Mouse (Mus musculus) cortical plate, adult 2 months (tissue): ENCODE measurements around the gene Bicd1. TPM values are rescaled to one million over a fixed set of nuclear protein-coding genes. Genes with fewer than 3 reads are reported as not detected.
"Not testable (repeated sequence)": the region's sequence is repeated elsewhere in the genome, so short reads cannot be mapped to it uniquely, and the experiment has no call there.

Experiments
- H3K27ac ChIP-seq: fragments of 200-500 bp; 2 replicates; pipeline ENCODE4 v1.5.1; 2012; ENCODE audit warnings: low read length, control low read depth, inconsistent platforms; ENCODE audit not compliant: insufficient read depth
- H3K4me1 ChIP-seq: fragments of 200-500 bp; 2 replicates; pipeline ENCODE4 v1.6.1; 2011; ENCODE audit warnings: low read length; ENCODE audit not compliant: control insufficient read depth, insufficient read depth
- H3K4me3 ChIP-seq: fragments of 200-500 bp; 2 replicates; pipeline ENCODE4 v1.5.1; 2011; ENCODE audit warnings: mild to moderate bottlenecking, low read length, control low read depth; ENCODE audit not compliant: insufficient read depth
- CTCF ChIP-seq: fragments of 200-500 bp; IDR thresholded peaks from 2 replicates; pipeline ENCODE4 v1.5.1; 2011; ENCODE audit warnings: mild to moderate bottlenecking, control low read depth, low read length; ENCODE audit not compliant: insufficient read depth; ENCODE audit errors: extremely low read depth
- POLR2A ChIP-seq: fragments of 200-500 bp; IDR thresholded peaks from 2 replicates; pipeline ENCODE4 v1.6.1; 2011; ENCODE audit warnings: mild to moderate bottlenecking, low read length, control low read depth; ENCODE audit not compliant: insufficient read depth; ENCODE audit errors: extremely low read depth
- polyA plus RNA-seq: library from polyadenylated mRNA; depleted of rRNA; stranded (reverse); fragments of >200 nt; gene quantifications from 2 replicates; pipeline ENCODE4 v1.2.3, GENCODE M21; 2012; rRNA removed

Bicd1 gene
- 21.1 and 21.9 TPM in 2 replicates for polyA plus RNA-seq

DNA sequence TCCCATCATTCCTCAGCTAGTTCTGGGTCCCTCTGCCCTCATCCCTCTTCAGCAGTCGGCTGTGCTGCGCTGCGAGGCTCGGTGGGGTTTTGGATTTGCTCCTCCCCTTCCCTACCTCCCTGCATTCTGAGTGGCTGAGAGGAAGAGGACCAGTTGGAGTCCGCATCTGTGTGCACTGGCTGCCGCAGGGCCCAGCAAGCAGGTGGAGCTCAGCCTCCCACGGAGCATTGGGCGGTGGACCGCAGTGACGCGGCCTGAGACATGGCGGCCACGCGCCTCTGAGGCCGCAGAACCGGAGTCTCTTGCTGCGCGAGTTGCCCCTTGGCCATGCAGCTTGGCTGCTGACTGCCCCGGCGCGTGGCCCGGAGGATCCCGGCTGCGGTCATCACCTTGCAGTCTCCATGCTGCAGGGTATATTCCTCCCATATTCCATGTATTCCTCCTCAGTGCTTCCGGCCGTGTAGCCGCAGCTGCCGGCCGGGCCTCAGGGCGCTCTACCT lies at the start of gene Bicd1:
Gene Bicd1 (plus strand): TSS at position 54 of the 500 bp plus-strand sequence.
- Histone ChIP-seq H3K4me3 (peak within 1 kb of the TSS; percentile 84), H3K27ac (peak within 1 kb of the TSS; percentile 56), H3K4me1 (no peaks in the 10 kb centered on the region)
- TF ChIP-seq POLR2A: peak; percentile 98
- no peak for TF ChIP-seq CTCF

DNA sequence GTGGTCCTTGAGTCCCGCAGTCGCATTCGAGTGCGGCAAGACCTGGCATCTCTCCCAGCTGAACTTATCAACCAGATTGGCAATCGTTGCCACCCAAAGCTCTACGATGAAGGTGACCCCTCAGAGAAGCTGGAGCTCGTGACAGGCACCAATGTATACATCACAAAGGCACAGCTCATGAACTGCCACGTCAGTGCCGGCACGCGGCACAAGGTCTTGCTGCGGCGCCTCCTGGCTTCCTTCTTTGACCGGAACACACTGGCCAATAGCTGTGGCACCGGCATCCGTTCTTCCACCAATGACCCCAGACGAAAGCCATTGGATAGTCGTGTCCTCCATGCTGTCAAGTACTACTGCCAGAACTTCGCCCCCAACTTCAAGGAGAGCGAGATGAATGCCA lies 46.2 kb upstream of the Bicd1 start:
- H3K4me1 ChIP-seq, H3K27ac ChIP-seq, H3K4me3 ChIP-seq: not testable (repeated sequence)

DNA sequence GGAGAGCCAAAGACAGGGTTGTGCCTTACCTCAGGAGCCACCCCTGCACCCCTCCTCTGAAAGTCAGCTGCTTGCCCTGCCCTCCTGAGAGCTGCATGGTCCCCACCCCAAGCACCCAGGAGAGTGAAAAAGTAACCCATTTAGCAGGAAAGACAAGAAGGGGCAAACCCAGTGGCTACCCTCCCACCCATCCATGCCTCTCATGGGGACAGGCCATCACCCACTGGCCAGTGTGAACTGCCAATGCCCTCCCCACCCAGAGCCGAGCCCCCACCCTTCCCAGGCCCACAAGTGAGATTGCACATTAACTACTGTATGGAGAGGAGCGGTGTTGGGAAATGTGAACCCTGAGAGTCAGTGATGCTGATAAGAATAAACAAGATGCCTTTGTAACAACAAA lies 42.7 kb upstream of the Bicd1 start:
- H3K4me3 ChIP-seq, H3K4me1 ChIP-seq, H3K27ac ChIP-seq: not testable (repeated sequence)

DNA sequence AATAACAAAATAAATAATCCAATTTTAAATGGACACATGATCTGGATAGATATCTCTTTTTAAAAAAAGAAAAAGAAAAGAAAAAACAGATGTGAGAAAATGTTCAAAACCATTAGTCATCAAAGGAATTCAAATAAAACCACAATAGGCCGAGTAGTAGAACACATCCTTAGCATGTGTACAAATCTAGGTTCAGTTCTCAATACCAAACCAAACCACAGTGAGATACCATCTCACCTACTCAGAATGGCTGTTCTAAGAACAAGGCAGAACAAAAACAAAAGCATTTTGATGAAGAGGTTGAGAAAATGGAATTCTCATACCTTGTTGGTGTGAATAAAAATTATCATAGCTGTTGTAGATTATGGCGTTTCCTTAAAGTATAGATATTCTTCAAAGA lies 42.3 kb upstream of the Bicd1 start:
- no peak for TF ChIP-seq POLR2A
- no peak for TF ChIP-seq CTCF
- no peak overlapping the region for H3K4me3 ChIP-seq
- H3K27ac ChIP-seq: no peak overlapping the region
- no peaks in the 10 kb centered on the region for H3K4me1 ChIP-seq

DNA sequence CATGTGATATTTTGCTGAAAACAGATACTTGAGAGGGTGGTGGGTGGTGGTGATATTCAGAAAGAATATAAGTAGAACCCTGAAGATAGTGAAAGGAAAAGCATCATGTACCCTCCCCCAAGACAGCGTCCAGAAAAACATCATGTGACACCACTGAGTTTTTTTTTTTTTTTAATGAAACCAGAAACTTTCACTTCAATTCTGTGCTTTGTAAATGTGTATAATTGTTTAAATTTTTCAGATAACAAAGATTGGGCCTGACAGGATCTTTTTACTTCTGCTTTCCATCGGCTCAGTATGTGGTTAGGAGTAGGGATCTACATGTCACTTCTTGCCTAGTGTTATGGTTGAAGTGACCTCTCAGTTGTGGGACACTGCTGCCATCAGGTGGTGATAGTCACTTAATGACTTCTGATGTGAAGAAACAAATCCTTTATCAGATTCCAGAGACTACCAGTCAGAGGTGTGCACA lies 33.7 kb upstream of the Bicd1 start:
- Histone ChIP-seq H3K4me1 (no peaks in the 10 kb centered on the region), H3K4me3 (no peak overlapping the region), H3K27ac (no peak overlapping the region)
- TF ChIP-seq POLR2A: no peak
- peak; percentile 55 for TF ChIP-seq CTCF

DNA sequence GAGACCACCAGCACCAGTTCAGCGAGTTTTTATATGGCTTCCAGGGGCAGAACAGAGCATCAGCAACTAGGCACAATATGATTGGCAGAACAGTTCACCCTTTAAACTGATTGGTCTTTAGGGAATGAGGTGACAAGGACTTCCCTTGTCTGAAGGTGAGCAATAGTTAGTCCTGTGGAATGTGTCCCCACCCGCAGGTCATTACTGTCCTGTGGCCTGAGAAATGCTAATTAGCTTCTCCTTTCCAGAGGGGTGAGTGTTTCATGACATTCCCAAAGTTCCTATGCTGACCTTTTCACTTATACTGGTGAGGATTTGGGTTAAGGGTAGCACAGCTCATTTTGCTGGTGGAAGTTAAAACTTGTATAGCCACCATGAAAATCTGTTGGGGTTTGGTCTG lies 25.2 kb upstream of the Bicd1 start:
- TF ChIP-seq POLR2A (no peak), CTCF (no peak)
- Histone ChIP-seq H3K4me3 (no peak overlapping the region), H3K27ac (no peak overlapping the region), H3K4me1 (no peaks in the 10 kb centered on the region)

DNA sequence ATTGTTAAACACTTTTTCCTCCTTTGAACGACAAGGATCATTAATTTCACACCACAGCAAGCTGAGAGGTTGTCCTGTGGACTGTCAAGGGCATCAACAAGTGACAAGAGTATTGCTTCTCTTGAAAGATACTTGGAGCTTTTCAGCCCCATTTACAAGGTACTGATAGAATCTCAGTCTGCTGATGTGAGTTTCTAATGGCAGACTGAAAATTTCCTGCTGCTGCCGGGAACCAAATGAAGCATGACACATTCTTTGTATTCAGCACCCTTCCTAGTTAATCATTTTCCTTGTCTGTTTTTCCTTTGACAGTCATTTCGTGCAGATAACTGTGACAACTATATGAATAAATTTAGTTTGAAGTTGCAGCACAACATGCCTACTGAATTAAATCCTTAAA lies 22.3 kb upstream of the Bicd1 start:
- no peak overlapping the region for H3K4me3 ChIP-seq
- no peaks in the 10 kb centered on the region for H3K4me1 ChIP-seq
- no peak for TF ChIP-seq CTCF
- TF ChIP-seq POLR2A: no peak

DNA sequence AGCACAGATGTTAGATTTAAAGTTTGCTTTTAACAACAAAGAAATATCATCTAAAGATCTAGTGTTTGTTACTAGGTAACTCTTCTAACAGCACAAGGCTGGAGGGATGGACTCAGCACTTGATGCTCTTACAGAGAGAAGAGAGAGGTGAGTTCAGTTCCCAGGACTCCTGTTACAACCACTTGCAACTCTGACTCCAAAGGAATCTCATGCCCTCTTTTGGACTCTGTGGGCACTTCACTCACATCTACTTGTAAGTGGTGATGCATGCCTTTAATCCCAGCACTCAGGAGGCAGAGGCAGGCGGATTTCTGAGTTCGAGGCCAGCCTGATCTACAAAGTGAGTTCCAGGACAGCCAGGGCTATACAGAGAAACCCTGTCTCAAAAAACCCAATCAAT lies 19.1 kb upstream of the Bicd1 start:
- not testable (repeated sequence) for H3K4me1 ChIP-seq, H3K4me3 ChIP-seq, H3K27ac ChIP-seq

More for the DNA sequence above, 22.3 kb upstream of the Bicd1 start:
- H3K27ac ChIP-seq: no peak overlapping the region

DNA sequence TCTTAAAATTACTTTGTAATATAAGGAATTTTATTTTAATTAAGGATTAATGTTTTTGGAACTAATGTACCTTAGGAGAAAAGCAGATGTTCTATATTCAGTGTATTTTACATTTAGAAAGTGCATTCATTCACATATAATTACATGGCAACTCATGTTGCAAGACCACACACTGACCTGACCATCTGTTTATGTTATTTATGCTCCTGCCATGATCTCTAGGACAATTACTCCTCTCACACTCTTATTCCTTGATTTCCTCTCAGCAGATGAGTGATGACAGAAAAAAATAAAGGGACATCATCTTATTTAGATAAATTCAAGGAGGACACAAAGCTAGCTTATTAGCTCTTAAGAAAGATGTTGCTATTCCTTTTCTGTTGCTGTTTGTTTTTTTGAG lies 9.3 kb upstream of the Bicd1 start:
- TF ChIP-seq POLR2A (no peak), CTCF (no peak)
- H3K4me1 ChIP-seq: no peaks in the 10 kb centered on the region
- H3K4me3 ChIP-seq: no peak overlapping the region
- no peak overlapping the region for H3K27ac ChIP-seq

DNA sequence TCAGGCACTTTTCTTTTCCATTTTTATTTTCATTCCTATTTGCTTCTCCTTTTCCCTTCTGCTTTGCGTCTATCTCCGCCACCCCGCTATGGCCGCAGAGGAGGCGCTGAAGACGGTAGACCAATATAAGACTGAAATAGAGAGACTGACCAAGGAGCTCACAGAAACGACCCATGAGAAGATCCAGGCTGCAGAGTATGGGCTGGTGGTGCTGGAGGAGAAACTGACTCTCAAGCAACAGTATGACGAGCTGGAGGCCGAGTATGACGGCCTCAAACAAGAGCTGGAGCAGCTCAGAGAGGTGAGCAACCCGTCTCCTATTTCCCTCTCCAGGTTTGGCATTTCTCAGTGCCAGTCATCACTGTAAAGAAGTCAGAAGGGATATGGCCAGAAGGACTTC lies 655 bp downstream of the Bicd1 start:
- no peaks in the 10 kb centered on the region for H3K4me1 ChIP-seq
- H3K27ac ChIP-seq: peak overlapping the region; percentile 56
- peak overlapping the region; percentile 84 for H3K4me3 ChIP-seq
- TF ChIP-seq POLR2A (no peak), CTCF (no peak)

DNA sequence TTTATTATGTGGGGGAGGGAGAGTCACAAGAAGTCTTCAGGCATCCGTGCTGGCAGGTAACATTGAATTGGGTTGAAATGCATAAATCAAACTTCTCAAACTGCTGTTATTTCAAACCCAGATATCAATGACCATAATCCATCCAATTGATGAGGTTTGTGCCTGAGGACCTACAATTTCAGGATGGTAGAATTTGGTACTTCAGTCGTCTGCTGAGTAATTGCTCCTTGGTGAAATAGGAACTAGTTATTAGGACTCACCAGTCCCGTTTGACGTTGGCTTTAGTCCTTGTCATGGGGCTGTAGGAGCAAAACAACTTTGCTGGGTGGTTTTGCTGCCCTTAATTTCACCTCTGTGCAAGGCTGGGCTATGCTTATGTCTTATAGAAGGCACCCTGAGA lies 1.2 kb downstream of the Bicd1 start:
- no peaks in the 10 kb centered on the region for H3K4me1 ChIP-seq
- TF ChIP-seq POLR2A: no peak
- TF ChIP-seq CTCF: no peak
- peak overlapping the region; percentile 58 for H3K27ac ChIP-seq
- H3K4me3 ChIP-seq: peak overlapping the region; percentile 84
